Mouse (Mus musculus) heart, adult 9 months (tissue): ENCODE data around the gene Fgfr2.
A peak's percentile ranks its signal among the peaks of the same experiment; 100 is the strongest.

Experiments
- DNase-seq, 2 experiments: peaks; one replicate each; pipeline ENCODE4 v3.0.0; 2022; ENCODE audit warnings: low spot score in 2 of 2

Gene Fgfr2

DNA sequence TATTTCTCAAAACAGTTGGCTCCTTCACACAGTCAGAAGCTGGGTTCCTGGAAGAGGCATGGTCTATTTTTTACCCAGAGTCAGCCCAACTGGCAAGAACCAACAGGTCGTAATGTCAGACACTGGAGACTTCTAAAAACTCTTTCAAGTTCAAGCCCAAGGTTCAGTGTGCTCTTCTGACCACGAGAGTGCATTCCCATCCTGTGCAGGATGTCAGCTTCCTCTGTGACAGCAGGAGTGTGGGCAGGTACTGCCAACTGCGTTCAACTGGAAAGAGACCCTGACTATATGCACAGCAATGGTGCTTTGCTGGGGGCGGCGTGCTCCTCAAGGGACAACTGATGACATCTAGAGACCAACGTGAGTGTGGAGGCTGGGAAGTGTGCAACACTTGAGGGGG, 1034.5 kb downstream of the Fgfr2 start:
- peak in 1 of 2 experiments; percentile 10 for DNase-seq

DNA sequence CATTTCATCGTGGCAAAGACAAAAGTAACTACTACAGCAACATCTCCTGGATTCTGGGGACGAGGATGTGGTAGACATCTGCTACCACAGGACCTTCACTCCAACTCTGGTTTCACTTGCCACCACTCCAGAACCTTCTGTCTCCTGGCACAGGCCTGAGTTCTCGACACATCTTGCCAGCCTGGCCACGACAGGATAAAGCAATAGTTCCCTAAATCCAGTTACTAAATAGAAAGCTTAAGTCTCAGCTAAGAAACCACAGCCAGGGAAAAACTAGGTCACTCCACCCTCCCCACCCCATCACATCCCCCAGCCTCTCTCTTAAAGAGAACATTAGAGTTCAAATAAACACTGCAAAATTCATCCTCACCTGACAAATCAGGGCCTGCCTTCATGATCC, 1035.0 kb downstream of the Fgfr2 start:
- peak in 1 of 2 experiments; percentile 2 for DNase-seq

- DNase-seq, result no peak
Measured at GRCm38 (mm10) chr7:132075825-132076224, 1047.3 kb downstream of the Fgfr2 start.

DNA sequence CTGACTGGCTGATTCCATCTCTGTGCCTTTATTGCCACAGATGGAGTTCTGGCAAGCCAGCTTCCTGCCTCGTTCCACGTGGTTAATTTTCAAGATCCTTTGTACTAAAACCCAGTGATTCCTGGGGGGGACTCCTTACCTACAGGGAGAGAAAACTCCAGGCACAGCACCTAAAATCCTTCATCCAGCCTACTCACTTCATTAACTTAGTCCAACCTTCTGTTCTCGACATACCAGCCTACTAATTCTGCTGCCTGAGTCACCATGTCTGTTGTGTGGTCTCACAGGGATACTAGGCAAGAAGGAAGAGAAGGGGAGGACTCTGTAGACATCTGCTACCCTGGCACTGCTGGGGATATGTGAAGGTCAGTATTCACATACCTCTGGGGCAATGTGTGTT, 1048.6 kb downstream of the Fgfr2 start:
- no peak for DNase-seq

DNA sequence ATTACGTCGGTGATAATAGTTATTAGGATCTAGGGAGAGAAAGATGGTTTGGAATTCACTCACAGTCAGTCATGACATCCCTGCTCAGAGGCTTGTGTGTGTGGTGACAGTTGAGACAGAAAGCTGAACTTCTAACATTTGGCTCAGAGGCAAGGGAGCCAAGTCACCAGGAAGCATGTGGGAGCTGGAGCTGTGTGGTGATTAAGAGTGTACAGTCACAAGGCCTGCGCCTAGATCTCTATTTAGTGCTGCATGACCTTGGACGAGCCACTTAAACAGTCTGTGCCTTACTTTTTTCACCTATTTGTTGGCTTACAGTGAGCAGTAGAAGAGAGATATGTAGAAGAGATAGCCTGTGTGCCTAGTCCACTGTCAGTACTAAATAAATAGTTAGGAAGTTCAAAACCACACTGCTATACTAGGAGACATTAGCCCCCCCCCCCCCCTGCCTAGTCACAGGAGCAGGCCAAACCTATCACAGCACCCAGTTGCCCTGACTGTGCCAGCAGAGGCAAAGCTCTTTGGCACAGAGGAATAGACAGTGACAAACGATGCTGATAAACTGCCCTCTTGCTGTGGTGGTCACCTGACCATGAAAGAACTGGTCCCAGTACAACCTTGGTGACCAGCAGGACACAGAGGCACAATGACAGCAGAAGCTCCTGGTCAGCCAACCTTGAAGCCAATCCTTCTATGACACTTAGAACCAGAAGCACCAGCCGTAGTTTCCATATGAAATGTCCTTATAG, 1052.1 kb downstream of the Fgfr2 start:
- peak; percentile 26 to 39 for DNase-seq

DNA sequence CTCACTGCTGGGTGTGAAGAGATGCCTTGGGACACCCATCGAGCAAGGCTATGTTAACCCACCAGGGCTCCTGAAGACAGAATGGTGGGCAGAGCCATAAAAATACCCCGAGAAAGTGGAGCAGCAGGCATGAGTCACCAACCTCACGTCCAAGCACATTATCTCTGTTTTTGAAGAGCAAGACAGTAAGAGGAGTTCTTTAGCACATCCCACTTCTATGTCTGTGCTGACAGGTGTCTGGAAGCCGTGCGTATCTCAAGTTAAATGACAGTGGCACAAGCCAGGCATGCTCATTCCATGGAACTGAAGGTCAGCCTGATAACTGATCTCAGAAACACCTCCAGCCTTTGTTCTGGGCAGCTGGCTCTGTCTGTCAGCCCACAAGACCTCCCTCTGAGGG, 1055.2 kb downstream of the Fgfr2 start:
- DNase-seq, result peak; percentile 3

- DNase-seq, result no peak
Measured at GRCm38 (mm10) chr7:132067511-132067910, 1055.6 kb downstream of the Fgfr2 start.

- DNase-seq, result no peak
Measured at GRCm38 (mm10) chr7:132060116-132060515, 1063.0 kb downstream of the Fgfr2 start.

- no peak for DNase-seq
Measured at GRCm38 (mm10) chr7:132056565-132056964, 1066.6 kb downstream of the Fgfr2 start.

- no peak for DNase-seq
Measured at GRCm38 (mm10) chr7:132046662-132047061, 1076.5 kb downstream of the Fgfr2 start.

GRCm38 (mm10) chr7:132031940-132032531, 1091.1 kb downstream of the Fgfr2 start:
- no peak for DNase-seq

DNA sequence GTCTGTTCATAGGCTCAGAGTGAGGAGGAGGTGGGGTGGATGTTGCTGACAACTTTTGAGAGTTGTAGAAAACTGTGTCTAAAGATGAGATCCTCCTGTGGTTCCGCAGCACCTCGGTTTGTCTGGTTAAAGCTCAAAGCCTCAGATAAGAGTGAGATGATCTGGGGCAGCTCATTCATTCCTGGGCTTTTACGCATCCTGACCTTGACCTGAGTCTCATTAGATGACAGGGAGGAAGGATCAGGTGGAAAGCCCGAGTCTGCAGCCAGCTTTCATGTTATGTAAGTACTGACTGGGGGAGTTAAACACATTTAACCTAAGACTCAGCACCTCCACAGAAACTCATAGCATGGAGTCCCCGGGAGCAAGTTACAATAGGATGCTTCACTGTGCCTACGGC, 1096.5 kb downstream of the Fgfr2 start:
- DNase-seq, result no peak

- no peak for DNase-seq
Measured at GRCm38 (mm10) chr7:132025591-132025990, 1097.6 kb downstream of the Fgfr2 start.

DNA sequence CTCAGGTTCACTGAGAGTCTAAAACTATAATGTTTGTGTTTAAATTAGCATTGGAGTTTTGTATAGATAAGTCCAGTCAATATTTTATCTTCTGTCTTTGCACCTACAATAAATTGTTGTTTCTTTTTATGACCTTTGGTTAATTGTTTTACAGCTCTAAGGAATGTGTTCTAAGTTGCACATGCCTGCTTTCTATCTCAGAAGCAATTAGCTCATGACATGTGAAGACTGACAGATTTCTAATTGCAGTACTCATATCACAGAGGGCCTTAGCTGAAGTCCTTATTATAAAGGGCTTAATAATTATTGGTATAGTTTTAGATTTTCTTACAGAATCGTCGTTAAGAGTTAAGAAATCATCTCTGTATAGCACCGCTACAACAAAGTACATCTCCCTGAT, 1107.2 kb downstream of the Fgfr2 start:
- DNase-seq, result no peak

GRCm38 (mm10) chr7:132015193-132015592, 1108.0 kb downstream of the Fgfr2 start:
- no peak for DNase-seq

GRCm38 (mm10) chr7:132013970-132014369, 1109.2 kb downstream of the Fgfr2 start:
- no peak for DNase-seq

DNA sequence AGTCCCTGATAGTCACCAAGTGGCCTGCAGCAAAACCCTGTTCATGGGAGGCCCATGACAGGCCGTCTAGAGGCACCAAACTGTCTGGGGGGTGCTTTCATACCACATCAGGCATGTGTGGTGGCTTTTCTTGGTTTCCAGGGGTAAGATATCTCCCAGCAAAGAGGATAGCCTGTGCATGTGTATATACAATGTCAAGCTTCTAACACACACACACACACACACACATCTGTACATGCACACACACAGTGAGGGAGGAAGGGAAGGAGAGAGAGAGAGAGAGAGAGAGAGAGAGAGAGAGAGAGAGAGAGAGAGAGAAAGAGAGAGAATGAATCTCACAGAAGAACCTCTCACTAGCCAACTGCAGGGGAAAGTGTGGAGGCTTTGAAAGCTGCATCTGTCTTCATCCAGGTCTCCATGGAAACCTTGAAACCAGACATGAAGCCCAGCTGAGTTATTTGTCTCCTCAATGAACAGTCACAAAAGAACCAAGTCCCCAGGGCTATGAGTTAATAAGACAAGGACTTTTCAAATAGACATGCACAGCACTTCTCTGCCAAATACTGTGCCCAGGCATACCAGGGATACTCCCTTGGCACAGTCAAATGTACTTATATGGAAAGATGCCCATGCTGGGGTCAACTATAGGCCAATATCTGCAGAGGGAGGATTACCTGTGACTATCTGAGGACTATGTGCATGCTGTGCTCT, 1110.0 kb downstream of the Fgfr2 start:
- no peak for DNase-seq

DNA sequence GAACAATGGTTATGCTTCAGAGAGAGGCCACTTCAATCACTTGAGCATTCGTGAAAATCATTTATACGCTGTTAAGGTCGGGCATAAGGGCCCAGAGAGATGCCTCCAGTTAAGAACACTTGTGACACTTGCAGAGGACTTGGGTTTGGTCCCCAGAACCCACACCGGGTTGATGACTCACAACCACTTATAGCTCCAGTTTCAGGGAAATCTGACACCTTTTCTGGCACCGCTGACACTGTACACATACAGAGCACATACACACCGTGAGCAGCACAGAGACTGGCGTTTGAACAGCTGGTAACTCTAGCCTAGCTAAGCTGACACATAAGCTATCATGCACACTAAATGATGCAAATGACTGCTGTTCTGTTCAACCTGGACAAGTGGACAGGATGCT, 1114.1 kb downstream of the Fgfr2 start:
- DNase-seq, result no peak

DNA sequence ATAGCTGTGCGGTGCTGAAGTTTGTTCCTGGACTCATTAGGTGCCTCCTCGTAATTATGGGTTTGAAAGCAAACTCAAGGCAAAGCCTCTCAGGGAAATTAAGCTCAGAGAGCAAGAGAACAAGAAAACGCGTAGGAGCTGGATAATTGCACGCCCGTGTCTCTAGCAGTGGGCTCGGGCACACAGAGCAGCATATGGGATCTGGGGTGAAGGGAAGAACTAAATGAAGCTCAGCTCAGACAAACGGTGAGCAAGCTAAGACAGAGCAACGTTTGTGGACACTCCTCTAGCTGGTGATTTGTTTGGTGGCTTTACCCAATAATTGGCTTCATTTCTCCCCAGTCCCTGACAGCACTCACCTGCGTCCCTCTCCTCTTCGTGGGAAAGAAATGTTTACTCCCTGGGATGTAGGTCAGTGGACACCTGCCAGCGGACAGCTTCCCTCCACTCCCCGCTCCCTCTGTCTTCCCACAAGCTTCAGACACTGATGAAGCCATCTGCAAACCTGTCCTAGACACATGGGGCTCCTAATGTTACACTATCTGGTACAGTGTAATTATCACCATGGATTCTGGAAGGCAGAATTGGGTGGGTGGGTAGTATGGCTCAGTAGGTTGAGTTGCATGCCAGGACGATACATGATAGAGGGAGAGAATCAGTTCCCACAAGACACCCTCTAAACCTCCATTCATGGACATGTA, 1117.0 kb downstream of the Fgfr2 start:
- DNase-seq, result no peak

DNA sequence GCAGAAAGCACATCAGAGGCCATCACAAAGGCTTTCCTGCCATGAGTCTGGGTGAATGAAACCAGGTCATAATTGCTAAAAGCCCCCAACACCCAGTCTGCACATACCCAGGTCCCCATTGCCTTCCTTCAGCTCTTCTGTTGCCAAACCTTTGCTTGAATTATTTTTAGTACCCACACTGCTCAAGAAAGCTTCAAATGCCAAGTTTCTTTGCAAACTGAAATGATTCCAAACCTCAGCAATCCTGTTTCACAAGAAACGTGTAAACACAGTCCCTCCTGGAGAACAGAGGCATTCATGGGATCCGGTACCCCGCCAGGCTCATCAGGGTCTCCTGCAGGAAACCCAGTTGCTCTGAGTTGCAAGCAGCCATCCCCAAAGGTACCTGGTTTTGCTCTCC, 1130.3 kb downstream of the Fgfr2 start:
- no peak for DNase-seq

DNA sequence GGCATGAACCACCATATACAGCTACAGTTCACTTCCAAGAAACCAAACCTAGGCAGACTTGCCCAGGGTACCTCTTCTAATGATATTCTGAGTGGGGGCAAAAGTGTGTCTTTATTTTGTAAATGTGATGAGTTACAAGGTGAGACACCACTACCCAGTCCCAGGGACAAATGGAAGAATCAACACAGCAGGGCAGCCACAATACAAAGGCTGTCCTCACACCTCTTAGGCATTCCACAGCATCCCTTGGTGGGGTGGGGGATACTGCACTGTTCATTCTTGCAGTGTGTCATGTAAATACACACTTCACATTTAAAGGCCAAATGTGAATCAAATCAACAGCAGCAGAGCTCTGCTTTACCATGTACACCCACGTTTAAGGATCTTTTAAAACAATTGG, 1130.9 kb downstream of the Fgfr2 start:
- no peak for DNase-seq

DNA sequence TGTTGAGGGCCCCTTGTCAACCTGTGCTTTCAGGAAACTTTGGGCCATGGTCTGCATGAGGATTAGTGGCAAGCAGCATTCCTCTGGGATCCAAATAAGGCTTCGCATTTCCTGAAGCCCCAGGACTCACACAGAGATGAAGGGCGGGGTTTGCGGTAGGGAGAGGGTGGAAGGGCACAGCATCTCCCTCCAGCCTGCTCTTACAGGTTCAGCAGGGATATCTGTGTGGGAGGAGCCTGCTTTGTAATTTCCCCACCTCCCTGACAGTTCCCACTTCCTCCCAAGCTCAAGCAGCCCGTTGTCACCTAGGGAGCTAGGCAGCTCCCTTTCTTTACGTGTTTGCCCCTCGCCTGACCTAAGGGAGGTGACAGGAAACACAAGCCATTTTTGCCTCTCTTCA, 1134.1 kb downstream of the Fgfr2 start:
- no peak for DNase-seq
